Mouse (Mus musculus): Measurements from ENCODE around the gene Gm45716. TPM values are rescaled to one million over a fixed set of nuclear protein-coding genes. Genes with fewer than 3 reads are reported as not detected.

Gm45716 gene
- polyA plus RNA-seq, 2 experiments, result 0.95 to 2.8 TPM

GRCm38 (mm10) chr11:90232685-90233084 is 45.2 kb downstream of the Gm45716 start:
- H3K36me3 ChIP-seq (replicated peaks; ENCODE audit: control insufficient read depth, insufficient read depth, low read depth), result no peaks in the 10 kb centered on the region
- H3K4me3 ChIP-seq (ENCODE audit: insufficient read depth in 1 of 2, low read depth in 2 of 2, low read length in 2 of 2), result no peak overlapping the region
- no peak overlapping the region for H3K4me2 ChIP-seq (ENCODE audit: low read depth)
- no peaks in the 10 kb centered on the region for H3K9me3 ChIP-seq (ENCODE audit: control insufficient read depth, low read length)
- no peak overlapping the region for H3K9ac ChIP-seq (replicated peaks)
- H3K4me1 ChIP-seq (replicated peaks; ENCODE audit: control insufficient read depth in 2 of 2, insufficient read depth in 2 of 2, low read length in 1 of 2), result peaks cover 0 to 11% of the 10 kb centered on the region in 2 experiments; a peak in 2 of 4 replicates
- DNase-seq (ENCODE audit: low read depth in 3 of 3, low spot score in 3 of 3) (no peak), ATAC-seq (ENCODE audit: insufficient read depth) (no peak)
- no peaks in the 10 kb centered on the region for H3K27me3 ChIP-seq (ENCODE audit: control insufficient read depth, insufficient read depth, low read length)
- TF ChIP-seq CTCF (IDR thresholded peaks at IDR 0.05; ENCODE audit: low read depth) (no peak), EP300 (IDR thresholded peaks at IDR 0.05; ENCODE audit: low read depth) (no peak)
- 14% methylated on average over 4 of the region's 4 CpGs for WGBS (ENCODE audit: insufficient replicate concordance)
- H3K27ac ChIP-seq, result no peak overlapping the region

GRCm38 (mm10) chr11:90235221-90235620 is 47.7 kb downstream of the Gm45716 start:
- ATAC-seq (ENCODE audit: insufficient read depth) (no peak), DNase-seq (ENCODE audit: low read depth in 3 of 3, low spot score in 3 of 3) (no peak)
- Histone ChIP-seq H3K4me3 (ENCODE audit: insufficient read depth in 1 of 2, low read depth in 2 of 2, low read length in 2 of 2) (no peak overlapping the region), H3K9ac (replicated peaks) (no peak overlapping the region), H3K27me3 (ENCODE audit: control insufficient read depth, insufficient read depth, low read length) (no peaks in the 10 kb centered on the region), H3K9me3 (ENCODE audit: control insufficient read depth, low read length) (no peaks in the 10 kb centered on the region), H3K4me1 (replicated peaks; ENCODE audit: control insufficient read depth in 2 of 2, insufficient read depth in 2 of 2, low read length in 1 of 2) (peaks cover 0 to 8% of the 10 kb centered on the region in 2 experiments; a peak in 2 of 4 replicates), H3K4me2 (ENCODE audit: low read depth) (no peak overlapping the region), H3K27ac (no peak overlapping the region), H3K36me3 (replicated peaks; ENCODE audit: control insufficient read depth, insufficient read depth, low read depth) (no peaks in the 10 kb centered on the region)
- TF ChIP-seq CTCF (IDR thresholded peaks at IDR 0.05; ENCODE audit: low read depth) (no peak), EP300 (IDR thresholded peaks at IDR 0.05; ENCODE audit: low read depth) (no peak)
- 57% methylated on average over 5 of the region's 5 CpGs for WGBS (ENCODE audit: insufficient replicate concordance)

DNA sequence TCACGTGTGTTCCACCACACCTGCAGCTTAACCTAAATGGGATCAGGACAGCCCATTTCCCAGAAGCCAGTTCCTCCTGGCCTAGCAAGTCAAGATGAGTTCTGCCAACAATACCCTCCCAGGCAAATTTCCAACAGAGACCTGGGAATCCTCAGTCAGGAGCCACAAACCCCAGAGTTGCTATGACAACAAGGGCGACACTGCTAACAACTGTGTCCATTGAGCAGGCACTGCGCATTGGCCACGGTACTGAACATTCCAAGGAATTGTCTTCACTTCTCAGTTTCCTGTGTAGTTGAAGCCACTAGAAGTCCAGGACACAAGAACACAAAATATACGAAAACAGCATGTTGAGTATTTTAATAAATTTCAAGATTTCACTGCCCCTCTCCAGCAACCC is 50.1 kb downstream of the Gm45716 start:
- WGBS (ENCODE audit: insufficient replicate concordance), result 68% methylated on average over 5 of the region's 5 CpGs
- ATAC-seq (ENCODE audit: insufficient read depth) (no peak), DNase-seq (ENCODE audit: low read depth in 3 of 3, low spot score in 3 of 3) (no peak)
- Histone ChIP-seq H3K27ac (no peak overlapping the region), H3K36me3 (replicated peaks; ENCODE audit: control insufficient read depth, insufficient read depth, low read depth) (no peaks in the 10 kb centered on the region), H3K4me1 (replicated peaks; ENCODE audit: control insufficient read depth in 2 of 2, insufficient read depth in 2 of 2, low read length in 1 of 2) (peaks cover 0 to 6% of the 10 kb centered on the region in 2 experiments; a peak in 2 of 4 replicates), H3K27me3 (ENCODE audit: control insufficient read depth, insufficient read depth, low read length) (no peaks in the 10 kb centered on the region), H3K4me3 (ENCODE audit: insufficient read depth in 1 of 2, low read depth in 2 of 2, low read length in 2 of 2) (no peak overlapping the region), H3K9ac (replicated peaks) (no peak overlapping the region), H3K9me3 (ENCODE audit: control insufficient read depth, low read length) (no peaks in the 10 kb centered on the region), H3K4me2 (ENCODE audit: low read depth) (no peak overlapping the region)
- TF ChIP-seq CTCF (IDR thresholded peaks at IDR 0.05; ENCODE audit: low read depth) (no peak), EP300 (IDR thresholded peaks at IDR 0.05; ENCODE audit: low read depth) (no peak)

DNA sequence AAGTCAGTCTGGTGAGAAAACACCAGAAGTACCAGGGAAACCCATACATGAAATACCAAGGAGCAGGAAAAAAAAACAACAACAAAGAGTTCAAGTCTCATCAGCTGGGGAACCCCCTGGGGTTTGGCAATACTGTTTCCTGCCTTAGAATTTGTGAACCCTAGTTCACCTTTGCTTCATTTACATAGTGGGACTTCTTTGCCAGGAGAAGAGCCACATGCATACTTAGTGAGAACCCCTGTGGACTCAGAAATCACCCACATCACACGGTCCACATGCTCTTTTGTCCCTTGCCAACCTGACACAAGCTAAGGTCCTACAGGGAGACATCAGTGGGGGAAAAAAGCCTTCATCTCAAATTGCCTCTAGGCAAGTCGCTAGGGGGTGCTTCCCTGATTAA is 51.2 kb downstream of the Gm45716 start:
- no peaks in the 10 kb centered on the region for H3K27me3 ChIP-seq (ENCODE audit: control insufficient read depth, insufficient read depth, low read length)
- ATAC-seq (ENCODE audit: insufficient read depth) (no peak), DNase-seq (ENCODE audit: low read depth in 3 of 3, low spot score in 3 of 3) (no peak)
- 31% methylated on average over 2 of the region's 2 CpGs for WGBS (ENCODE audit: insufficient replicate concordance)
- TF ChIP-seq CTCF (IDR thresholded peaks at IDR 0.05; ENCODE audit: low read depth) (no peak), EP300 (IDR thresholded peaks at IDR 0.05; ENCODE audit: low read depth) (no peak)
- H3K4me1 ChIP-seq (replicated peaks; ENCODE audit: control insufficient read depth in 2 of 2, insufficient read depth in 2 of 2, low read length in 1 of 2), result peaks cover 0 to 6% of the 10 kb centered on the region in 2 experiments; a peak in 2 of 4 replicates
- H3K4me2 ChIP-seq (ENCODE audit: low read depth), result no peak overlapping the region
- H3K36me3 ChIP-seq (replicated peaks; ENCODE audit: control insufficient read depth, insufficient read depth, low read depth), result no peaks in the 10 kb centered on the region
- no peak overlapping the region for H3K4me3 ChIP-seq (ENCODE audit: insufficient read depth in 1 of 2, low read depth in 2 of 2, low read length in 2 of 2)
- H3K9me3 ChIP-seq (ENCODE audit: control insufficient read depth, low read length), result no peaks in the 10 kb centered on the region
- H3K9ac ChIP-seq (replicated peaks), result no peak overlapping the region
- no peak overlapping the region for H3K27ac ChIP-seq

- TF ChIP-seq CTCF (IDR thresholded peaks at IDR 0.05; ENCODE audit: low read depth), result no peak
- TF ChIP-seq EP300 (IDR thresholded peaks at IDR 0.05; ENCODE audit: low read depth), result no peak
- Histone ChIP-seq H3K4me1 (replicated peaks; ENCODE audit: control insufficient read depth in 2 of 2, insufficient read depth in 2 of 2, low read length in 1 of 2) (peaks cover 0 to 6% of the 10 kb centered on the region in 2 experiments; a peak in 2 of 4 replicates), H3K4me2 (ENCODE audit: low read depth) (no peak overlapping the region), H3K36me3 (replicated peaks; ENCODE audit: control insufficient read depth, insufficient read depth, low read depth) (no peaks in the 10 kb centered on the region), H3K27me3 (ENCODE audit: control insufficient read depth, insufficient read depth, low read length) (no peaks in the 10 kb centered on the region), H3K9ac (replicated peaks) (no peak overlapping the region), H3K4me3 (ENCODE audit: insufficient read depth in 1 of 2, low read depth in 2 of 2, low read length in 2 of 2) (no peak overlapping the region), H3K27ac (no peak overlapping the region), H3K9me3 (ENCODE audit: control insufficient read depth, low read length) (no peaks in the 10 kb centered on the region)
- WGBS (ENCODE audit: insufficient replicate concordance), result 21% methylated on average over 6 of the region's 6 CpGs
- no peak for DNase-seq (ENCODE audit: low read depth in 3 of 3, low spot score in 3 of 3)
- peak; percentile 39; the same call in 1 of the 2 replicates for ATAC-seq (ENCODE audit: insufficient read depth)
Observed at GRCm38 (mm10) chr11:90240652-90241330, 53.3 kb downstream of the Gm45716 start.

Data from liver, embryonic 14.5 days (tissue).